Mouse (Mus musculus): ENCODE results near the gene Ppm1g.

DNA sequence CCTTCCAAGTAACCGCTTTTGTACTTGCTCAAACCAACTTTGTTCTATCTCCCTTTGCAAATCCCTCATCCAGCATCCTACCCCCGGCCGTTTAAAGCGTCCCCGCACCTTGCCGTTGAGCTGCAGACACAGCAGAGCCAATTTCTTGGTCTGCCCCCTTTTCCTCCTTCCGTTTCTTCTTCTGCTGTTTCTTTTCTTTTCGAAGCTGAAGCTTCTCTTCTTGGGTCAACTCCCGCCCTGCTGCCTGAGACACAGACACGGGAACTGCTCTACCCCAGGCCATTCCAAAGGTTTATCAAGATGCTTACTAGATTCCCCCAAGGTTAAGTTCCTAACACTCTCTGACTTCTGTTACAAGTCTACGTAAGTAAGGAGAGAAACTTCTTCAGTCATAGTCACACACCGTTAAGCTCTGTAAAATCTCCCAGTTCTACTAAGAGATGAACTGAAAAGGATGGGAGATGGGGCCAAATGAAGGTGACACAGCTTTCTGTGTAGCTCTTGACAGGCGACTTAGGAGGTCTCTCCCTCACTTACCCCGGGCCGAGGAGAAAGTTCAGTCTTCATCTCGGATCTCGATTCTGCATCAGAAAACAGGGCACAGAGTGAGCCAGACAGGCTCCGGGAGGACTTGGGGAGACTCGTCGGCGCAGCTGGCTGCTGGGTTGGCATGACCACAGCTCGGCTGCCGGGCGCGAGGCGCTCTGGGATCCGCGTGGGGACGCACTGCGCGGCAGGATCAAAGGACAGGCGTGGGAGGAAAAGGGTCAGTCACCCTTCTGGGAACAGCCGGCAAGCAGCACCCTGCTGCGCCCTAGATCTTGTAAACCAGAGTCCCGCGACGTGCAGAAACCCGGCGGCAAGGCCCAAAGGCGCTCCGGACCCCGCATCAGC is 28.2 kb downstream of the Ppm1g start:
- TF ChIP-seq CTCF (conservative IDR thresholded peaks at IDR 0.05; ENCODE audit: insufficient read depth, insufficient read length, low read depth, low read length) (no peak), POLR2A (IDR thresholded peaks at IDR 0.05; ENCODE audit: low read depth, low read length) (no peak)

Data from kidney, adult 2 months (tissue).